Mouse (Mus musculus): ENCODE measurements around the gene Caln1. TPM values are rescaled to one million over a fixed set of nuclear protein-coding genes. Genes with fewer than 3 reads are reported as not detected.

The Caln1 gene
- total and polyA plus RNA-seq, 2 experiments from 2014 or later: 46.4 to 50.2 TPM

GRCm38 (mm10) chr5:130476741-130477140 is 107.5 kb downstream of the Caln1 start:
- H3K27me3 ChIP-seq (ENCODE audit: insufficient read depth, low read length): no peaks in the 10 kb centered on the region
- WGBS: 75% methylated on average over 12 of the region's 12 CpGs
- H3K27ac ChIP-seq (ENCODE audit: low read depth, low read length): no peak overlapping the region
- no peaks in the 10 kb centered on the region for H3K4me1 ChIP-seq (ENCODE audit: insufficient read depth, low read length)
- H3K4me2 ChIP-seq (ENCODE audit: low read depth, low read length, poor library complexity, severe bottlenecking): no peak overlapping the region
- H3K36me3 ChIP-seq (ENCODE audit: insufficient read depth, low read length): no peaks in the 10 kb centered on the region
- DNase-seq (ENCODE audit: low spot score) (no peak), ATAC-seq (ENCODE audit: low FRiP score) (no peak)
- H3K9ac ChIP-seq (replicated peaks; ENCODE audit: low read length, poor library complexity, severe bottlenecking): no peak overlapping the region
- no peaks in the 10 kb centered on the region for H3K9me3 ChIP-seq (ENCODE audit: low read length)
- H3K4me3 ChIP-seq (ENCODE audit: low read depth, low read length): no peak overlapping the region
- no peak for TF ChIP-seq CTCF (IDR thresholded peaks at IDR 0.05)

DNA sequence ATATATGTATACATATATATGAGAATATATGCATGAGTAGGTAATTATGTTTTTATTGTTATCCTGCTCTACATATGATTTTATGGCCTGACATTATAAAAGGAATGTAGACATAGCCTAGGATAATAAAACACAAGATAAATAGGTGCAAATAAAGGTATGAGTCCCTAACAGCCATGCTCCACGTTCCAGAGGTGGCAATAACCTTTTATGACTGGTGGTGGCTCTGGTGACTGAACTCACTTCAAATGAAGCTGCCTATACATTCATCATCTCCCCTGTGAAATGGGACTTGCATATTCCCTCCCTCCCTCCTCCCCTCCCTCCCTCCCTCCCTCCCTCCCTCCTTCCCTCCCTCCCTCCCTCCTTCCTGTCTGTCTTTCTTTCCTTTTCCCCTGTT is 111.0 kb downstream of the Caln1 start:
- Histone ChIP-seq H3K27ac (ENCODE audit: low read depth, low read length) (no peak overlapping the region), H3K27me3 (ENCODE audit: insufficient read depth, low read length) (no peaks in the 10 kb centered on the region)

GRCm38 (mm10) chr5:130491471-130491870 is 122.2 kb downstream of the Caln1 start:
- Histone ChIP-seq H3K4me3 (ENCODE audit: low read depth, low read length) (no peak overlapping the region), H3K36me3 (ENCODE audit: insufficient read depth, low read length) (no peaks in the 10 kb centered on the region), H3K4me2 (ENCODE audit: low read depth, low read length, poor library complexity, severe bottlenecking) (no peak overlapping the region), H3K9me3 (ENCODE audit: low read length) (no peaks in the 10 kb centered on the region), H3K9ac (replicated peaks; ENCODE audit: low read length, poor library complexity, severe bottlenecking) (no peak overlapping the region), H3K27ac (ENCODE audit: low read depth, low read length) (no peak overlapping the region), H3K27me3 (ENCODE audit: insufficient read depth, low read length) (no peaks in the 10 kb centered on the region), H3K4me1 (ENCODE audit: insufficient read depth, low read length) (no peaks in the 10 kb centered on the region)
- TF ChIP-seq CTCF (IDR thresholded peaks at IDR 0.05): no peak
- ATAC-seq (ENCODE audit: low FRiP score) (no peak), DNase-seq (ENCODE audit: low spot score) (no peak)
- 81% methylated on average over 5 of the region's 5 CpGs for WGBS

More for the DNA sequence above, 111.0 kb downstream of the Caln1 start:
- H3K36me3 ChIP-seq (ENCODE audit: insufficient read depth, low read length): no peaks in the 10 kb centered on the region
- WGBS: 79% methylated on average over 1 of the region's 1 CpGs
- H3K4me2 ChIP-seq (ENCODE audit: low read depth, low read length, poor library complexity, severe bottlenecking): no peak overlapping the region
- no peak for ATAC-seq (ENCODE audit: low FRiP score)
- no peak overlapping the region for H3K9ac ChIP-seq (replicated peaks; ENCODE audit: low read length, poor library complexity, severe bottlenecking)
- H3K4me3 ChIP-seq (ENCODE audit: low read depth, low read length): no peak overlapping the region
- H3K4me1 ChIP-seq (ENCODE audit: insufficient read depth, low read length): no peaks in the 10 kb centered on the region
- no peaks in the 10 kb centered on the region for H3K9me3 ChIP-seq (ENCODE audit: low read length)
- TF ChIP-seq CTCF (IDR thresholded peaks at IDR 0.05): no peak
- no peak for DNase-seq (ENCODE audit: low spot score)

- no peak overlapping the region for H3K9ac ChIP-seq (replicated peaks; ENCODE audit: low read length, poor library complexity, severe bottlenecking)
- no peak overlapping the region for H3K4me2 ChIP-seq (ENCODE audit: low read depth, low read length, poor library complexity, severe bottlenecking)
- ATAC-seq (ENCODE audit: low FRiP score) (no peak), DNase-seq (ENCODE audit: low spot score) (no peak)
- no peaks in the 10 kb centered on the region for H3K4me1 ChIP-seq (ENCODE audit: insufficient read depth, low read length)
- H3K4me3 ChIP-seq (ENCODE audit: low read depth, low read length): no peak overlapping the region
- no peak for TF ChIP-seq CTCF (IDR thresholded peaks at IDR 0.05)
- H3K27ac ChIP-seq (ENCODE audit: low read depth, low read length): no peak overlapping the region
- no peaks in the 10 kb centered on the region for H3K9me3 ChIP-seq (ENCODE audit: low read length)
- 85% methylated on average over 7 of the region's 7 CpGs for WGBS
- no peaks in the 10 kb centered on the region for H3K36me3 ChIP-seq (ENCODE audit: insufficient read depth, low read length)
- no peaks in the 10 kb centered on the region for H3K27me3 ChIP-seq (ENCODE audit: insufficient read depth, low read length)
Observed at GRCm38 (mm10) chr5:130492305-130492704, 123.0 kb downstream of the Caln1 start.

DNA sequence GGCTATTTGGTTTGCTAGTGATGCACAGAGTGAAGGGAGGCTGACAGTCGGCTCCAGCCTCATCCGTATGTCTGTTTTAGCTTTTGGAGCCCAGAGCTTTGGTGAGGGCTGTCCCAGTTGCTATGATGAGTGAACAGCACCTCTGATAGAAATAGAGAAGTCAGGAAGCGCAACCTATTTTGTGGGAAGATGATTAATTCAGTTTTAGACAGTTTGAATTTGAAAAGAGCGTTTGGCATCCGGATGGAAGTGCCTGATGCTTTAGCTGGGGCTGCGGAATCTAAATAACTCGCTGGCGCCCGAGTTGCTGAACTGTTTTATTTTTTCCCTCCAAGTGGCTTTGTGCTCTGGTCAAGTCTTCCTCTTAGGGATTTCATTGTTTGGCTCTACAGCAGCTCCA is 133.3 kb downstream of the Caln1 start:
- H3K4me3 ChIP-seq (ENCODE audit: low read depth, low read length): no peak overlapping the region
- ATAC-seq (ENCODE audit: low FRiP score) (no peak), DNase-seq (ENCODE audit: low spot score) (no peak)
- no peaks in the 10 kb centered on the region for H3K4me1 ChIP-seq (ENCODE audit: insufficient read depth, low read length)
- H3K4me2 ChIP-seq (ENCODE audit: low read depth, low read length, poor library complexity, severe bottlenecking): no peak overlapping the region
- H3K9me3 ChIP-seq (ENCODE audit: low read length): no peaks in the 10 kb centered on the region
- H3K27ac ChIP-seq (ENCODE audit: low read depth, low read length): no peak overlapping the region
- WGBS: 67% methylated on average over 9 of the region's 9 CpGs
- H3K36me3 ChIP-seq (ENCODE audit: insufficient read depth, low read length): no peaks in the 10 kb centered on the region
- no peak for TF ChIP-seq CTCF (IDR thresholded peaks at IDR 0.05)
- H3K9ac ChIP-seq (replicated peaks; ENCODE audit: low read length, poor library complexity, severe bottlenecking): no peak overlapping the region
- H3K27me3 ChIP-seq (ENCODE audit: insufficient read depth, low read length): no peaks in the 10 kb centered on the region

DNA sequence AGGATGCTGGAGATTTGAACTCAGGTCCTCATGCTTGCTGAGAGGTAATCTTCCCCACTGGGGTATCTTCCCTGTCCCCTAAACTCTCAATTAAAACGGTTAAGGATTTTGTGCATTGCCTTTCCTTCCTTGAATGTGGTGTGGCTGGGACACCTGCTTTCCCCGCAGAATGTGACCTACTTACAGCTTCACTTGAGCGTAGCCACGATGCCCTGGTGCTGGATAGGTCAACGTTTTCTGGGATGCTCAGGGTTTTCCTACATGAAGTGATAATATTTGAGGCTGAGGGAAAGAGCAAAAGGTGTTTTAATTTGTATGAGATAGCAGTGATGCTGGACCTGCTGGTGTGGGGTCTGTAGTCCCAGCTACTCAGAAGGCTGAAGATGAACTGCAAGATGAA is 135.6 kb downstream of the Caln1 start:
- no peaks in the 10 kb centered on the region for H3K36me3 ChIP-seq (ENCODE audit: insufficient read depth, low read length)
- no peak overlapping the region for H3K9ac ChIP-seq (replicated peaks; ENCODE audit: low read length, poor library complexity, severe bottlenecking)
- ATAC-seq (ENCODE audit: low FRiP score) (no peak), DNase-seq (ENCODE audit: low spot score) (no peak)
- 88% methylated on average over 5 of the region's 5 CpGs for WGBS
- H3K27me3 ChIP-seq (ENCODE audit: insufficient read depth, low read length): no peaks in the 10 kb centered on the region
- no peak overlapping the region for H3K4me3 ChIP-seq (ENCODE audit: low read depth, low read length)
- no peak overlapping the region for H3K4me2 ChIP-seq (ENCODE audit: low read depth, low read length, poor library complexity, severe bottlenecking)
- no peak for TF ChIP-seq CTCF (IDR thresholded peaks at IDR 0.05)
- no peaks in the 10 kb centered on the region for H3K9me3 ChIP-seq (ENCODE audit: low read length)
- no peaks in the 10 kb centered on the region for H3K4me1 ChIP-seq (ENCODE audit: insufficient read depth, low read length)
- H3K27ac ChIP-seq (ENCODE audit: low read depth, low read length): no peak overlapping the region
